Mouse (Mus musculus) spleen, postnatal 36 days (tissue): ENCODE data around the gene Slc25a51.

Source experiments
- DNase-seq, 2 experiments: peaks; one replicate each; pipeline ENCODE4 v3.0.0; 2022; ENCODE audit warnings: low spot score in 2 of 2, mixed read lengths in 1 of 2

The Slc25a51 gene

DNA sequence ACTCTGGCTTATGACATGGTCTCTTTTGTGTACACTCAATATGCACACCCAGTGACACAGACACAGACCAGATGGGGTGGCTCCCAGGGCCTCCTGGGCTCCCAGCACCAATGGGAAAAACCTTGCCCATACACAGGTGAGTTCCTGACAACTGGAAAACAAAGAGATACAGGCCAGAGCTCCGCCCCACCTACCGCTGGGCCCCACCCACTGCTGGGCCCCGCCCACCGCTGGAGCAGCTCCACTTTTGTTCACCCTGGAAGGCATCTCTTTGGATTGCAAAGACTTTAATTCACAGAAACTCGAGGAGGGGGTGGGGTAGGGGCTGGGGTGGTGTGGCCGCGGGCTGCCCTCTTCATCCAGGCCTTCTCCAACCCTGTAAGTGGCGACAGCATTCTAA is 14.8 kb upstream of the Slc25a51 start:
- DNase-seq, result no peak

DNA sequence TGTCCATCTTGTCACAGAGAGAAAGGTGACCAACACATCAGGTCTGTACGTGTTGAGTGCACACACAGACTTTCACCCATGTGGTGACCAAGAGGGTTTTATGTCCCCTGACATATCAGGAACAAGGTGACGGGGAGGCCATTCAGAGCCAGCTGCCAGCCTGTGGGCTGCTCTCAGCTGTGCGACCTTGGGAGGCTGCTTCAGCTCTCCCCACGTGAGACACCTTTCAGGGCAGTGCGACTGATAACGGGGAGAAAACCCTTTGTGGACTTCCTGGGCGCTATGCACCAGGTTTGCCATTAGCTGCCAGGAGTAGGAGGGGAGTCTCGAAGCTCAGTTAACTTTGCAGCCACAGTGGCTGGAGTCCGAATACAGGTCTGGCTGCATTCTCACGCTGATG is 14.1 kb upstream of the Slc25a51 start:
- no peak for DNase-seq

DNA sequence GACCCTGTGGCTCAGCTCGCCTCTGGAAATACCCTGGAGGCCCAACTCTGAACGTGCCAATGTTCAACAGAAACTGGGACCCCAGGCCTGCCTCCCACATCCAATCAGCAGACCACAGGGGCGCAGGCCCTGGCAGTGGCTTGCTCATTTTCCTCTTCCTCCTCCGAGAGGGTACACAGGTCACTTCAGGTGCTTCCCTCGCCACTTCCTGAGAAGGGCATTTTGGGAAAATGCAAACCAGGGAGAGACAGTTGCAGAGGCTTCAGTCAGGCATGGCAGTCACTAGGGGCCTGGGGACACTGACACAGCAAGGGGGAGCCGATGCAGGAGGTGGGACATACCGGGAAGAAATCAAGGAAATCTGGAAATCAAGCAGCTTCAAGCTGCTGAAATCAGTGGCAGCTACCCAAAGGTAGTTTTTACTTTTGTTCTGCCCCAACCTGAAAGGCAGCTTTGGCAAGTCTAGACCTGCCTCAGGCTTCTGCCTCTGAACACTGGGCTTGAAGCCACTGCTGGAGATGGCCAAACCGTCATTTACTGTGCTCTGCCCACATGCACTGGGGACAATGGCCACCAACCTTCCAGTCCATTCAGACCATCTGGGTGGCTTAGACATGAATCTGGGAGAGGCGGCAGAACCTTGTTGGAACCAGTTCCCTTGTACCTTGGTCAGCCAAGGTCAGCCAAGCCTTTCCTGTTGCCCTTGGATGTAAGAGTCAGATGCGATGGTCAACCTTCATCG is 13.1 kb upstream of the Slc25a51 start:
- DNase-seq, result no peak

DNA sequence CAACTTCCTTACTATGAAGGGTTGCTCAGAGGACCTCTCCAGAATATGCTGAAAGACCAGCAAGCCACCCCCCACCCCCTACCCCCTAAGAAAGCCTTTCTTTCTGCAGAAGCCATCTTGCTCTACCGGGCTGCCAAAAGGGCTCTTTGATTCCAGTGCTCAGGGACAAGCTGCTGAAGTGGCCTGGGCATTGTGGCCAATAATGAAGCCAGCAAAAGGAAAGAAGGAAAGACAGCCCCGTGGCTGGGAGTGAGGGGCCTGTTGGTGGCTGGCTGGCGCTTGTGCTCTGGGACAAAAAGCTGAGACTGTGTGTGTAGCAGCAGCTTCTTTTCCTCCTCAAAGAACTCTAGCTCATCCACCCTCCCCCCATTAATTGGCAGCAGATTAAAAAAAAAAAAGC is 12.2 kb upstream of the Slc25a51 start:
- DNase-seq, result no peak

DNA sequence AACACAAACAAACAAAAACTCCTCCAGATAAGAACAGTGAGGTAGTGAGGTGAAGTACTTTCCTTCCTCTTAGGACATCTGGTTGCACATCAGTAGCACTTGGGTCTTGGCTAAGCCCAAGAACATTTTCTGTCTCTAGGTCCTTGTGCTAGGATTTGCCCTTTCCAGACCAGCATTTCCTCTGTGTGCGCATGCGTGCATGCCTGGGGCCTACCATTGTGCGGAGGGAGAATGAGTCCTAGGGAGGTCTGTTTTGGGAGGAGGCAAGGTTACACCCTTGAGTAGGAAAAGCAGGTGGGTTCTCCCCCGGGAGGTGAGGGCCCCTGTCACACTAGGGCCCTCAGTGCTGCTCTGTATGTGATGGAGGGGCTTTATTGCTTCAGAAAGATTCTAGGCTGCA is 10.5 kb upstream of the Slc25a51 start:
- DNase-seq, result no peak

DNA sequence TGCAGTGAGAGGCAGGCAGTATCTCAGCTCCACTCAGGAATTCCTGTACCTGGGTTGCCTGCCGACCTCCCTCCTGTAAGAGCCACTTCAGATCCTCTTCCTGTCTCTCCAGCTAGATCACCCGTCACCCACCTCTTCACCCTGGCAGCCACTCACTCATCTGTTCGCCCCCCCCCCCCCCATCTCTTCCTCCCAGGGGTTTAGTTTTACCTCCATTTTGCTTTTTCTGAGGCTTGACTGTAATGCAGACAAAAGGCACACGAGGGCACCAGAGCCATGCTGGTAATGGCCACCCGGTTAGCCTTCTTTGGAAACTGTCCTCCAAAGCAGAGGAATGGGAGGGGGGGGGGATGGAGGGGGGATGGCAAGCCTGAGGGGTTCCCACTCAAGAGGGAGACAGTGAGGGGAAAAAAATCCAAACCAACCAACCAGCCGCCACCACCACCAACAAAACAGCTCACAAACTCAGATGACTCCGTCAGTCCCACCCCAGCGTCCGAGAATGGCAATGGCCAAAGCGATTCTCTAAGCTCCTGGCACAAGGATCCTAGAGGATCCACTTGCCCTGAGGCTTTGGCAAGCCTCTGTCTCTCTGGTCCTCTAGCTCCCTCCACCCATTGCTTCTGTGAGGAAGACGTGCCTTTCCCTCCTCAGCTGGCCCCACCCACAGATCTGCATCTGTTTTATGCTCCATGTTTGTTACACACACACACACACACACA is 9.8 kb upstream of the Slc25a51 start:
- peak; percentile 32 to 44 for DNase-seq

DNA sequence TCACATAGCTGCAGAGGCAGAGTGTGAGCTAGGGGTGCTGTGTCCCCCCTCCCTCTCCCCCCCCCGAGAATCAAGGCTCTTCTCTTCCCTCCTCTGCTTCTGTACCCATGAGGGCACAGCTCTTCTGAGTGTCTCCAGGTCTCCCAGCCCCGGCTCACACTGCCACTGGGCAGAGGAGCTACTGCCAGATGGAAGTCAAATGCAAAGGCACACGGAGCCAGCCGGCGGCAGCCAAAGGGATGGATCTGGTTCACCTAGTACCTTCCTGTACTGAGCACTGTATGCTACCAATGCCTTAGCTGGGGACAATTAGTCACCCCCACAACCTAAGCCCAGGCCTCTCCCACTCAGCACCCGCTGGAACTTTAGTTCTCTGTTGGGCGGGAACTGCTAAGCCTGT is 7.7 kb upstream of the Slc25a51 start:
- no peak for DNase-seq

DNA sequence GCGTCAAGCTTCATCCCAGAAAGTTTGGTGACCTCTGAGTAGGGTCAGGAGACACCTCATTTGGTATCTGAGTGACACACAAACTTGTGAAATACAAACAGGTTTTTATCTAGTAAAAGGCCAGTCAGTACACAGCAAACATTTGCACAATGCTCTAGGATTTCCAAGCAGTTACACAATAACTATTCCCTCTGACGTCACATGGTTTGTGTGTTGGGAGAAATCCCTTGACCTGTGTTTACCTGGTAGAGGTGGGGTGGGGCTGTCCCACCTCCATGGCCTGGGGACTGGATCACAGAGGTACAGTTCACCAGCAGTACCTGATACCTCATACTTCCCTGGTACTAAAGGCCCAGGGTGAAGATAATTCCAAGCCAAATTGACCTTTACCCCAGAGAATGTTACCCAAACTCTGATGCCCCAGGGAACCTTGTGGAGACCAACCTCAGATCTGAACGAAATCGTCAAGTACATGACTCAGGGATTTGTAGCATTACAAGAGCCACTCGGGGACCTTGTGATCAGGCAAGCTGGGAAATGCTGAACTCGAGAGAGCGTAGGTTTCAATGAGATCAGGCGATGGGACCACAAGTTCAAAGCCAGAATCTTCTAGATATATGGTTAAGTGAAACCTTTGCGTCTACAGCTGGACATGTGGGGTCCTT is 5.2 kb upstream of the Slc25a51 start:
- DNase-seq, result no peak

DNA sequence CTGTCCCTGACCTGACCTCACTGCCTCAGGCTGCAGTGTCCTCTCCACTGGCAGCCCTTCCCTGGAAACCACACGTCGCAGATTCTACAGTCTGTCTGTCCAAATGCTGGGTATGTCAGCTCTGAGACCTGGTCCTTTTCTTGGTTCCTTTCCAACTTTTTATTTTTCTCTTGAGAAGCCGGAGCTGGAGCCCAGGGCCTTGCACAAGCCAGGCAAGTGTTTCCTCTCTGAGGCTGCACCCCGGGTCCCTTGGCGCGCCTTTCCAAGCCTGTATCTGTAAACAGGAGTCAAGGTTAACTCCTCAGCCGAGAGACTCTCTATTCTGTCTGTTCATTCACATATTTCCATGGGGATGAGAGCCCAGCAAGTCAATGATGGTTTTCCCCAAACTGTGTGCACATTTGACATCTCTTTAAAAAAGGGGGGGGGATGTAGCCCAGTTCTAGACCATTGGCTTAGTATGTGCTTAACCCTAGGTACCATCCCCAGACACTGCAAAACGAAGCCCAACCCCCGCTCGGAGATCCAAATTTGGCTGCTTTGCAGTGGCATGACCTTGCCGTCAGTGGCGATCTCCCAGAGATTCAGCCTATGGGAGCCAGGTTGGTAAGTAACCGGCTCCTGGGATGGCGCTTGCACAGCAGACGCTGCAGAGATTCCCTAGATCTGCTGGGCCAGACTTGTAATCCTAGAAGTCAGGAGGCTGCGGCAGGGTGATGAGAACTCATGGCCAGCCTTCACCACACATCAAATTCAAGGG is 4.0 kb upstream of the Slc25a51 start:
- DNase-seq, result no peak

DNA sequence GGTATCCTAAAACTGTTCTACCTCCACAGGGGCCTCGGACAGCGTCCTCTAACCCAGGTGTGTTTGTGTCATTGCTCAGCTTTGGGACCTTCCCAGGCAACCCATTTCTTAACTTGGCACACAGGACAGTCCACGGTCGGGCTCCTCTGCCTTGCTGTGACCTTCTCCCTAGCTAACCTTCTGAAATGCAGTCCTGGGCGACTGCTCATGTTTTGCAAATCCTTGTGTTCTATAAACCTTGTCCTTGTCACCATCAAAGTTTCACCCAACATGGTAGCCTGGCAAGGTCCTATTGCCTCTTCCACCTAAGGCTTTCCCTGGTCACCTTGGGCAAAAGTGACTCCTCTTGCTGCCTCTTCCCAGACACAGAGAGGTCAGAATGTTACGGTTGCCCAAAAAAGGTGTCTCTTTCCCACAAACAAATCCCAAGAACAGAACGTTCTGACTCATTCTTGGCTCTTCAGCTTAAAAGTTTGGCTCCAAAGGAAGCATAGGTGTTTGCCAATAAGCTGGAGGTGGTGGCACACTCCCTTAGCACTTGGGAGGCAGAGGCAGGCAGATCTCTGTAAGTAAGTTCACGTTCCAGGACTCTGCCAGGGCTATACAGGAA is 2.7 kb upstream of the Slc25a51 start:
- no peak for DNase-seq

DNA sequence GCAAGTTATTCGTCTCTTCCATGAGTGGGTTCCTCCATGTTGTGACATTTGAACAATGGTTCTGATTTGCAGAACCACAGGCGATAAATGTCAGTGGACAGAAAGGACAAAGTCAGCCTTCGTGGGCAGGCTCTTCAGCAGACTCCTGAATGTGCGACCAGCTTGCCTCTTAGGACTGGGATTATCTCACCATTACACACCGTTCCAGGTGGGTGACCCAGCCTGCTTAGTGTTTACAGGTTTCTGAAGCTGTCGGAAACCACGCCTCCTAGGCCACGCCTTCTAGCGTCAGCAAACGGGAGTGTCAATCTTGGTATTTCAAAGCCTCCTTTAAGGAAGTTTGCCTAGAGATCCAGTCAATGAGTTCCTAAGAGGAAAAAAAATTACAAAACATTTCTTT is 704 bp upstream of the Slc25a51 start:
- peak; percentile 87 to 93 for DNase-seq

DNA sequence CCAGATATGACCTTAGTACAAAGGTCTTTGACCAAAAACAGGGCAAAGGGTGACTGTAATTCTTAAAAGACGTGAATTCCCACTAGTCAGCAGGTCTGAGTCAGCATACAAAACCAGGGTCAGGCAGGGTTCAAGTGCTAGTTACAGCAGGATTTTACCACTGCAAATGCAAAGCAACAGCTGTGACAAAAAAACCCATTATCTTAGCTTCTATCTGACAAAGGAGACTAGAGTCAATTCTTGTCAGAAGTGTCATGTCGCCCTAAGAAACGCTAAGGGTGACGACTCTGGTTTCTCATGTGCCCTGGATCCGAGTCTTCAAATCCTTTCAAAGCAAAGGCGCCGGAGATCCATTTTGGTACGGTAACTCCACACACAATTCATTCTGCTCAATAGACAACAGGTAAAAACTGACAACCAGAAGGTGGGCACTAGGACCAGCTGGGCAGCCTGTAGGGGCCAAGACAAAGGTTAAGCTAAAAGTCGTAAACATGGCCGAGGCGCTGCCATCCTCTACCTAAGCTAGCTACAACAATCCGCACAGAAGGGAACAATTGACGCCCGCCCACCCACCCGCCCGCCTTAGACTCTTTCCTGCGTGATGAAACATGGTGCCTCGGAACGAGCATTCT is 747 bp downstream of the Slc25a51 start:
- peak in 1 of 2 experiments; percentile 43 for DNase-seq

DNA sequence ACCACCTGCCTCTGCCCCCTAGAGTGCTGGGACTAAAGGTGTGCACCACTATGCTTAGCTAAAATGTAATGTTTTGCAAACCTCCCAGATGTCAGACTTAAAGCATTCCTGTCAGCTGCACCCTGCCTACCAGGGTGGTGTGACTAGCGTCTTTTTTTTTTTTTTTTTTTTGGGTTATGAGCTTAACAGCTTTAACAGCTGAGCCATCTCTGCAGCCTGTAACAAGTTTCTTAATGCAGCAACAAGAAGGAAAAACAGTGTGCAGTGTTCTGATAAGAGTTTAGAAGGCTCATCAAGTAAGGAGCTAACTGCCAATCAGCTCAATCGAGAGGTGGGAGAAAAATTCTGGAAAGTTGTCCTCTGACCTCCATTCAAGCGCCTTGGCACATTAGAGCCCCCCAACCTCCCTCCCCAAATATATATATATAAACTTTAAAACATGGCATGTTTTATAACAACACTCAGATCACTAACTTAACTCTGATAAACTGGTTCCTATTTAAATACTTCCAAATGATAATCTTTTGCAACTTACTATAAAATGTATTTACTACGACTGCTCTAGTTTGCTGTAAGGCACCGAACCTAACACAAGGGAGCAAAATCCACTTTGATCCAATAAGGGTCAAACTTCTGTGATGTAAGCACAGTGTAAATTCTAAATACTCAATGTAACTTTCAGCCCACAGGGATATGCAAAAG is 1.4 kb downstream of the Slc25a51 start:
- DNase-seq, result peak in 1 of 2 experiments; percentile 38

DNA sequence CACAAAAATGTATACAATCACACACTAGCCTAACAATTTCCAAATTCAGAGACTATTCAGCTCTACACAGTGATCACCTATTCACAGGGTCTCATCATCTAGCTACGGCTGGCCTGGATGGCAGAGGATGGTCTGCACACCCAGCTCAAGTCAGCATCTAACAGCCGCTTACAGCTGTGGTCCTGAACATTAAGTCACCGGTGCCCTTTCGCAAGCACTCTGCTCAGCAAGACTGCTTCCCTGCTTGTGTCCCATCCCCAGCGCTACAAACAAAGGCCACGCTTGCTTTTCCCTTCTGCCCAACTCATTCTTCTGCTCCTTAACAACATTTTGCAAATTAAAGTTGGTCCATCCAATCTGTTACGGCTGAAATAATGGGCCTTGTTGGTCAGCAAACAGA is 2.2 kb downstream of the Slc25a51 start:
- no peak for DNase-seq

DNA sequence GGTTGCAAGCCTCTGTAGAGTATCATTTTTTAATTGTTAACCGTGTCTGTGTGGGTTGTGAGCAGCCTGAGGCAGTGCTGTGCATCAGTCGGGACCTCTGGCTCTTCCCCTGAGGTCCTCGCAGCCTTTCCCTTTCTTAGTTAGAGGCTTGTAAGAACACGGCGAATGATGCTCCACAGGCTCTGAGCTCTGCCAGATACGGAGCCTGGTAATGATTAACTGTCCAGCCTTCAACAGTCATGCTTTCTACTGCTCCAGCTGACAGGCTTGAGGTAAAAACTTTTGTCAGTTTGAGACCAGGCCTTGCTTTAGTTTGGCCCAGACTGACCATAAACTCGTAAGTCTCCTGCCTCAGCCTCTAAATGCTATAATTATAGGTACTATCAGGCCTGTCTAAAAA is 3.3 kb downstream of the Slc25a51 start:
- no peak for DNase-seq

DNA sequence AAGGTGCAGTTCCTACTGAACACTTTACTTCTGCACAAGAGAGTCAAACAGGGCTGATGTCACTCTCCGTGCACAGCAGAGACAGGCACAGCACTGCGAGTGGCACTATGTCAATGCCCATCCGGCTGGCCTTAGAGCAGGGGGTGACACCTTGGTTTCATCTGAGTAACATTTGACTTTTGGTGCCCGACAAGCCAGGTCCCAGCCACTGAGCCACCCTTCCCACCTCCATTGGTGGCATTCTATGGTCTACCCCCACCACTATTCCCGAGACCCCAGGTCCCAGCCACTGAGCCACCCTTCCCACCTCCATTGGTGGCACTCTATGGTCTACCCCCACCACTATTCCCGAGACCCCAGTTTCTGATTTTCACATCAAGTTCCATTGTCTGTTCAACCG is 4.5 kb downstream of the Slc25a51 start:
- no peak for DNase-seq

DNA sequence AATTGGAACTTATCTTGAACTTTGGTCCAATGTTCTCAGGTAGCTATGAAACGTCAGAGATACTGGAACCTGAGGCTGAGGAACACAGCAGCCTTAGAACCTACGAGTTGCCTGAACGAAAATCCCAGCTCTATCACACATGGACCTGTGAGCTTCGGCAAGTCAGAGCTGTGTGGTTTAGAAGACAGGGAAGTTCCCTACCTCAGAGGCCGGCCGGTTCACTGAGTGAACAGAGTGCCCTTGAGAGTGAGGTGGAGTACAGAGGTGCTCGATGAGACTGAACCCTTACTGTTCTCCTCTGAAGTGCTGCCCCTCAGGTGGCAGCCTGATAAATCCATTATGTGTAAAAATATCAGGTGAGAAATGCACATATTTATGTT is 5.1 kb downstream of the Slc25a51 start:
- DNase-seq, result no peak

DNA sequence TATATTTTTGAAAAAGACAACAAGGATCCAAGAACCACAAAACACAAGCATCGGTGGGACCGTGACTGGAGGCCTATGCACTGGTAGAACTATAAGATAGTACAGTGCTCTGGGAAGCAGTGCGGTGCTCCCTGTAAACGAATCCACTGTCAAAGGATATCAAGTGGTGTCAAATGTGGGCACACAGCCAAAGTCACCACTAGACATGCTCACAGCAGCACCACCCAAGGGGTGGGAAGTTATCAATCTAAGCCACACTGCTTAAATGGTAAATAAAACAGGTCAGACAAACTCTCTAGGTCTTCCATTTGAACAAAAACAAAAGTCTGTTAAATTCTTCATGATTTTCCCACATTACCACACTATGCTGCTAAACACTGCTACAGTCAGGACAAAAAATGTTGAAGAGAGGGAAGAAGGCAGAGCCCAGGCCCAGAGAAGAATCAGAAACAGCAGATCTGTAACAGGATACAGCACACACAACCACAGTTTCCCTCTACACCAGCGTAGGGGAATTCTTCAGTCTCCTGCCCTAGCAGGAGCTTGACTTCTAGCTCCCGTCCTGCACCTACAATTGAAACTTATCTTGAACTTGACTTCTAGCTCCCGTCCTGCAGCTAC is 5.6 kb downstream of the Slc25a51 start:
- peak; percentile 67 to 85 for DNase-seq

DNA sequence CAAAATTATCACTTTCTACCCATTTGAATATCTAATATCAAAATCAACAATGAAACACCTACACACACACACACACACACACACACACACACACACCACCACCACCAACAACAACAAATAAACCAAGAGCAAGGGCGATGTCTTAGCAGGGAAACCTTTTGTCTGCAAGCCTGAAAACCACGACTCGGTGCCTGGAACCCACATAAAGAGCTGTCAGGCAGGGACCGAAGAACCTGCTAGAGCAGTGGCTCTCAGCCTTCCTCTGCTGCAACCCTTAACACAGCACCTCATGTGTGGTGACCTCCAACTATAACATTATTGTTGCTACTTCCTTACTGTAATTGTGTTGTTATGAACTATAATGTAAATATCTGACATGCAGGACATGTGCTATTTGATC is 6.3 kb downstream of the Slc25a51 start:
- DNase-seq, result no peak
